Mouse (Mus musculus): ENCODE results near the gene Scgb2b26. TPM values are rescaled to one million over a fixed set of nuclear protein-coding genes. Genes with fewer than 3 reads are reported as not detected.
"Not testable (repeated sequence)": the region's sequence is repeated elsewhere in the genome, so short reads cannot be mapped to it uniquely, and the experiment has no call there.

Gene Scgb2b26
- not detected for total RNA-seq (2021)
- long read RNA-seq, experiment 1: 0 reads
- long read RNA-seq, experiment 2: 0 reads

GRCm38 (mm10) chr7:33944940-33945339 is at the start of gene Scgb2b26:
Scgb2b26 (minus strand) TSS chr7:33945040.
- intact Hi-C loops (cut with DNase I): no loop called here
- no peak within 1 kb of the TSS for H3K4me3 ChIP-seq
- DNase-seq (ENCODE audit: extremely low spot score in 1 of 2, low spot score in 2 of 2): no peak
- TF ChIP-seq CTCF (IDR thresholded peaks at IDR 0.05): no peak
- no peak within 1 kb of the TSS for H3K27ac ChIP-seq

- peak; percentile 41 for TF ChIP-seq CTCF (IDR thresholded peaks at IDR 0.05)
- H3K27ac ChIP-seq, H3K4me3 ChIP-seq: not testable (repeated sequence)
- intact Hi-C loops (cut with DNase I): loop anchor here (10.0 kb wide), 1 partner anchor 213 kb away; the partner anchor contains the start of gene Pdcd2l
- peak in 1 of 2 experiments; percentile 12 for DNase-seq (ENCODE audit: extremely low spot score in 1 of 2, low spot score in 2 of 2)
Observed at GRCm38 (mm10) chr7:33982281-33982680, 37.4 kb upstream of the Scgb2b26 start.

- Histone ChIP-seq H3K4me3 (no peak overlapping the region), H3K27ac (no peak overlapping the region)
- no peak for DNase-seq (ENCODE audit: extremely low spot score in 1 of 2, low spot score in 2 of 2)
- no peak for TF ChIP-seq CTCF (IDR thresholded peaks at IDR 0.05)
- intact Hi-C loops (cut with DNase I): no loop called here
Observed at GRCm38 (mm10) chr7:33902982-33903381, 41.9 kb downstream of the Scgb2b26 start.

DNA sequence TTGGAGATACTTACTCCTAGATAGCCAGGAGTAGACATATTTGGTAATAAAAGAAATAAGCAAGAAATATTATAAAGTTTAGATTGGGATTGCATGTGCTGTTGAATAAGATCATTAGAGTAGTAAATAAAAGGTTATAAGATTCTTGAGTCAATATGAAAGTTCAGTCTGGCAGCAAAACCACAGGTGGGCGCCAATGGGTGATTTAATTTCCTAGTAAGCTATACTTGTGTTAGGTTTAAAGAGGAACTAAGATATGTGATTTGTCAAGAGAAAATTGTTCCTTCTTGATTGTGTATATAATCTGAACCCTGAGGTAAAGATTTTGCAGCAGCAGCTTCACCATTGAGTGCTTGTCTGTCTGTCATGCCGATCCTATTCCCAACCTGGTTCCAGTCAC is 44.0 kb downstream of the Scgb2b26 start:
- no peak for DNase-seq (ENCODE audit: extremely low spot score in 1 of 2, low spot score in 2 of 2)
- TF ChIP-seq CTCF (IDR thresholded peaks at IDR 0.05): no peak
- Histone ChIP-seq H3K27ac (no peak overlapping the region), H3K4me3 (no peak overlapping the region)
- intact Hi-C loops (cut with DNase I): no loop called here

- no peak for TF ChIP-seq CTCF (IDR thresholded peaks at IDR 0.05)
- no peak for DNase-seq (ENCODE audit: extremely low spot score in 1 of 2, low spot score in 2 of 2)
- intact Hi-C loops (cut with DNase I): no loop called here
- Histone ChIP-seq H3K27ac (no peak overlapping the region), H3K4me3 (no peak overlapping the region)
Observed at GRCm38 (mm10) chr7:33900007-33900406, 44.8 kb downstream of the Scgb2b26 start.

Other genes with a start within 250 kb of the Scgb2b26 start
- not detected for gene Scgb2b24, start 205.7 kb downstream of the Scgb2b26 start, total RNA-seq (2021)
- gene Scgb1b24, start 201.2 kb downstream of the Scgb2b26 start, total RNA-seq (2021): not detected
- gene Scgb2b27, start 68.9 kb upstream of the Scgb2b26 start, total RNA-seq (2021): not detected
- gene Scgb1b27, start 76.4 kb upstream of the Scgb2b26 start, total RNA-seq (2021): not detected
- gene Scgb1b30, start 150.4 kb upstream of the Scgb2b26 start, total RNA-seq (2021): not detected
- gene Wtip, start 188.2 kb upstream of the Scgb2b26 start, total RNA-seq (2021): 10 to 100 TPM in 1 of 2 experiments, 1 to 10 TPM in 1; 9.8 to 11.7 TPM
- gene Uba2, start 224.6 kb upstream of the Scgb2b26 start, total RNA-seq (2021): 10 to 100 TPM; 89.2 to 93.5 TPM

Data from left cerebral cortex, adult 2 months (tissue).